Mouse (Mus musculus) lung, embryonic 14.5 days (tissue): ENCODE data around the gene Gm47996. TPM values are rescaled to one million over a fixed set of nuclear protein-coding genes. Genes with fewer than 3 reads are reported as not detected.

Experiments used
- ATAC-seq: fragments of 200-750 bp; cut with Nextera tagmentation; 2 replicates; pipeline ENCODE4 v1.8.0; 2017; ENCODE audit warnings: mild to moderate bottlenecking, moderate TSS enrichment, moderate library complexity; ENCODE audit not compliant: insufficient read depth
- DNase-seq: peaks from one replicate; pipeline ENCODE4 v3.0.0-alpha.2; 2015
- H3K27ac ChIP-seq: fragments of 300-500 bp; sonication (generic); 2 replicates; pipeline ENCODE4 v1.5.1; 2014; ENCODE audit warnings: low read depth, mild to moderate bottlenecking, moderate library complexity
- H3K27me3 ChIP-seq: fragments of 300-500 bp; sonication (generic); 2 replicates; pipeline ENCODE4 v1.6.1; 2014; ENCODE audit warnings: low read length, control low read depth; ENCODE audit not compliant: insufficient read depth
- H3K36me3 ChIP-seq: fragments of 300-500 bp; sonication (generic); 2 replicates; pipeline ENCODE4 v1.6.1; 2014; ENCODE audit warnings: control low read depth; ENCODE audit not compliant: insufficient read depth
- H3K4me1 ChIP-seq: fragments of 300-500 bp; sonication (generic); 2 replicates; pipeline ENCODE4 v1.6.1; 2014; ENCODE audit warnings: antibody characterized with exemption, control low read depth; ENCODE audit not compliant: insufficient read depth
- H3K4me2 ChIP-seq: fragments of 300-500 bp; sonication (generic); 2 replicates; pipeline ENCODE4 v1.6.1; 2014; ENCODE audit warnings: mild to moderate bottlenecking
- H3K4me3 ChIP-seq: fragments of 300-500 bp; sonication (generic); 2 replicates; pipeline ENCODE4 v1.5.1; 2014; ENCODE audit warnings: low read depth, low read length
- H3K9ac ChIP-seq: fragments of 300-500 bp; sonication (generic); 2 replicates; pipeline ENCODE4 v1.6.1; 2014
- H3K9me3 ChIP-seq: fragments of 300-500 bp; sonication (generic); 2 replicates; pipeline ENCODE4 v1.6.1; 2016; ENCODE audit warnings: low read depth, low read length, control low read depth
- CTCF ChIP-seq: IDR thresholded peaks from 2 replicates; pipeline ENCODE4 v1.5.1; 2016; ENCODE audit warnings: antibody characterized with exemption, low read depth
- WGBS: fragments of 180-500 bp; shearing (Covaris S2); extraction: QIAGEN DNeasy Blood & Tissue Kit; methylation state at CpG from one replicate; pipeline ENCODE4 v1.1.7; 2014; 5-methylcytosine and 5-hydroxymethylcytosine counted together
- polyA plus RNA-seq: library from polyadenylated mRNA; unstranded; fragments of >200 nt; fragmentation: Nextera tagmentation; extraction: Ambion mirVana; gene quantifications from 2 replicates; pipeline ENCODE4 v1.2.1, GENCODE M21; 2014

Gene Gm47996
- polyA plus RNA-seq, 1 experiment from 2014 or later = not detected

DNA sequence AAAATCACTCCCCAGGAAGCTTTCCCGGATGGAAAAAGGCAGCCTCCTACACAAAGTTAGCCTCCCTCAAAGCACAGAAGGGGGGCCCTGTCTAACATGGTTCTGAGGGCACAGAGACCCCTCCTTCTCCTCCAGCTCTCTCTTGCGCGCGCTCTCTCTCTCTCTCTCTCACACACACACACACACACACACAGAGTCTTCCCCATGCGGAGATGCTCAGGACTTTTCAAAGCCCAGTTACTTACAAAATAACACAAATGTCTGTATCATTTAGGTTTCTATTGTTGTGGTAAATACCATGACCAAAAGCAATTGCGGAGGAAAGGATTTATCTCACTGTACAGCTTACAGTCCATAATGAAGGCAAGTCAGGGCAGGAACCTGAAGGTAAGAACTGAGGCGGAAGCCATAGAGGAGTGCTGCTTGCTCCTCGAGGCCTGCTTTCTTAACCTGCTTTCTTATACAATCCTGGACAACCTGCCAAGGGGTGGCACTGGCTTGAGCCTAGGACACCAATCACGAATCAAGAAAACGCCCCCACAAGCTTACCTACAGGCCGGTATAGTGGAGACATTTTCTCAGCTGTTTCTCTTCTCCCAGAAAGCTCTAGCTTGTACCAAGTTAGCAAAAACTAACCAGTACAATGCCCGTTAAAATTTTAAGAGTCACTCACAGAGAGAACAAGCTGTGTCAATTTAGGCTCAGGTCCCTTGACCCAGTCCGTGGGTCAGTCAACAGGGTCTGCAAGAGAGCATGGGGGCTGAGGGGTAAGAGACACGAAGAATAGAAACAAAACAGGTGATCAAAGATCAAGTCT lies 41.5 kb downstream of the Gm47996 start:
- Histone ChIP-seq H3K27ac (peak overlapping the region; percentile 2; the same call in 1 of the 2 replicates), H3K9me3 (no peaks in the 10 kb centered on the region), H3K36me3 (no peaks in the 10 kb centered on the region), H3K9ac (no peak overlapping the region), H3K4me3 (no peak overlapping the region), H3K4me2 (peak overlapping the region; percentile 45), H3K4me1 (no peaks in the 10 kb centered on the region), H3K27me3 (no peaks in the 10 kb centered on the region)
- ATAC-seq = peak; percentile 72
- no peak for DNase-seq
- WGBS = 67% methylated on average over 14 of the region's 14 CpGs
- TF ChIP-seq CTCF = no peak

DNA sequence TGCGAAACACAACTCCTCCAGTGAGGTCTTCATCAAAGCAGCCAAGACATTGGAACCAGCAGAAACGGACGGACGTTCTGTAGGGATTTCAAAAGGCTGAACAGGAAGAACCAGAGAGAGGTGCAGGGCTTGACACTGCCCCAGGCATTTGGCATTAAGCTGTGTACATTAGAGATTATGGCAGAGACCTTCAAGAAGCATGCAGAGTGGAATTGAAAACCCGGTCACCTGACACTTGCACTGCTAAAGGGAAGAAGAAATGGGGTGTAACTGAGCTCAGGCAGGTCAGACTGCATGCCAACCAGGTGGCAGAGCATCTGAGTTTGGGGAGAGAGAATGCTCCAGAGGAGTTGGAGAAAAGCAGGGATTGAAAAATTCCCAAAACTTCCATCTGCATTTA lies 45.5 kb downstream of the Gm47996 start:
- ATAC-seq (no peak), DNase-seq (no peak)
- H3K4me2 ChIP-seq = no peak overlapping the region
- 66% methylated on average over 5 of the region's 5 CpGs for WGBS
- no peak overlapping the region for H3K4me3 ChIP-seq
- H3K9me3 ChIP-seq = no peaks in the 10 kb centered on the region
- no peaks in the 10 kb centered on the region for H3K36me3 ChIP-seq
- no peak overlapping the region for H3K27ac ChIP-seq
- 0 out of 2 replicates have a peak, but pooled peaks cover 2% of the 10 kb centered on the region for H3K4me1 ChIP-seq
- no peak overlapping the region for H3K9ac ChIP-seq
- no peak for TF ChIP-seq CTCF
- no peaks in the 10 kb centered on the region for H3K27me3 ChIP-seq

DNA sequence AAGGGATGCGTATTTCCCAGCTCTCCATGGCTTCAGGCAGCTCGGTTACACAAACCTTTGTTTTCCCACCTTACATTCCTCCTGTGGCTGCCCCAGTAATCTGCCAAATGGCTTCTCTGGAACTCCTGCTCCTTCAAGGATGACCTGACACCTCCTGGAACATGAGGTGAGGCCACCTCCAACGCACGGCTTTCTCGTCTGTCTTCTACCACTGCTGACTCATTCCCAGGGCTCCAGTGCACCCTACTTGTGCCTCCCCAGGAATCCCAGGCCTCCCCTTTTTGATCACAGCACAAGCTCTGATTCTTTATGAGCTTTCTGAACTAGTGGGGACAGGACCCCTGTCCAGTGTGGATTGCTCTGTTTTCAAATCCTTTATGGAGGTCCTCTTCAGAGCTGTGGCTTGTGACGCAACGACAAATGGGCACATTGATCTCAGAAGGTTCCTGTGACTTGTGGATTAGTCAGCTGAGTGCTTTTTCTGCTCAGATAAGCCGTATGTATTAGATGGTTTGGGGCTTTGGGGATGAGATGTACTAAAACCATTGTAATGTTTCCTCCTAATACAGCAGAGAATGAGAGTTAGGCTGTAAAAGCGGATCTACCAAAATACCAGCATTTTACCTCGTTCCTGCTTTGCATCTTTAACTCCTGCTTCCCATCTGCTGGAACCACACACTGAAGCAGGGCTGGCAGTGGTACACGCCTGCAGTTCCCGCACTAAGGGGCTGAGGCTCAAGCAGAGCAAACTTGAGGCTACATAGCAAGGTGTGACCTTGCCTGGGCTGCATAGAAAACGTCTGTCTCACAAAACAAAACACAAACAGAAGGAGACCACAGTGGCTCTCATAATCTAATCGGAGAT lies 48.4 kb downstream of the Gm47996 start:
- DNase-seq = no peak
- H3K4me1 ChIP-seq = 0 out of 2 replicates have a peak, but pooled peaks cover 2% of the 10 kb centered on the region
- H3K27ac ChIP-seq = no peak overlapping the region
- H3K4me2 ChIP-seq = no peak overlapping the region
- H3K27me3 ChIP-seq = no peaks in the 10 kb centered on the region
- no peak for ATAC-seq
- no peak overlapping the region for H3K9ac ChIP-seq
- H3K4me3 ChIP-seq = no peak overlapping the region
- H3K9me3 ChIP-seq = no peaks in the 10 kb centered on the region
- 51% methylated on average over 14 of the region's 14 CpGs for WGBS
- no peak for TF ChIP-seq CTCF
- H3K36me3 ChIP-seq = no peaks in the 10 kb centered on the region

DNA sequence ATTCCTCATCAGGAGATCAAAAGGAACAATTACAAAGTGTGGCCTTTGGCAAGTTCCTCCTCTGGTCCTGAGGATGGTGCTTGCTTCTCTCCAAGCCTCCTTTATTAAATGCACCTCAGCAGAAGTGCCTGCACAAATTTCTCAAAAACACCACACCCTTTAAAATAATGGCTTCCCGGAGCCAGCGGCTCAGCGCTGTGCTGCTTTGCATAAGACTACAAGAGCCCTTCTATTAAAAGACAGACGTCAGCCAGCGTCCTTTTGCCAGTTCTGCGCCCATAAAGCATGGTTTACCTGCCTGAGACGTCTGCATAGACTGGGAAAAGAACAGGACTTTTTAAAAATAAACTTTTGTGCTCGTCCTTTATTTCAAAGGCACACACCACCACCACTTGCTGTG lies 49.1 kb downstream of the Gm47996 start:
- H3K9ac ChIP-seq = no peak overlapping the region
- H3K4me3 ChIP-seq = no peak overlapping the region
- TF ChIP-seq CTCF = no peak
- 47% methylated on average over 8 of the region's 8 CpGs for WGBS
- ATAC-seq = no peak
- no peak for DNase-seq
- no peaks in the 10 kb centered on the region for H3K9me3 ChIP-seq
- no peak overlapping the region for H3K27ac ChIP-seq
- H3K4me1 ChIP-seq = 0 out of 2 replicates have a peak, but pooled peaks cover 2% of the 10 kb centered on the region
- no peaks in the 10 kb centered on the region for H3K27me3 ChIP-seq
- no peaks in the 10 kb centered on the region for H3K36me3 ChIP-seq
- no peak overlapping the region for H3K4me2 ChIP-seq

Other genes with a start within 250 kb of the Gm47996 start
- gene Hmcn1, start 216.7 kb upstream of the Gm47996 start, polyA plus RNA-seq = 14.5 and 17.1 TPM in 2 replicates
- gene Gm47985, start 27.6 kb upstream of the Gm47996 start, polyA plus RNA-seq = not detected in 2 replicates
- 0.14 TPM in 1 of 2 replicates, not detected in the other for gene Gm8947, start 17.8 kb upstream of the Gm47996 start, polyA plus RNA-seq
- not detected in 2 replicates for gene Gm47995, start 11.7 kb upstream of the Gm47996 start, polyA plus RNA-seq
- gene 3110040M04Rik, start 6.0 kb upstream of the Gm47996 start, polyA plus RNA-seq = not detected in 2 replicates
- gene Ivns1abp, start 134.3 kb downstream of the Gm47996 start, polyA plus RNA-seq = 266 and 268 TPM in 2 replicates
- gene Swt1, start 218.3 kb downstream of the Gm47996 start, polyA plus RNA-seq = 24.9 TPM in 2 replicates
- 41.8 and 42.1 TPM in 2 replicates for gene Trmt1l, start 218.4 kb downstream of the Gm47996 start, polyA plus RNA-seq